Mouse (Mus musculus): ENCODE data around the gene Tma16.

Gene Tma16
- long read RNA-seq, experiment 1, full-length matches to known transcripts, result 4 of 4 reads
- long read RNA-seq, experiment 1, partial matches to known transcripts, result 0 of 4 reads
- long read RNA-seq, experiment 1, other reads (novel, unspliced or antisense), result 0 of 4 reads
- long read RNA-seq, experiment 2, full-length matches to known transcripts, result 16 of 17 reads
- long read RNA-seq, experiment 2, partial matches to known transcripts, result 1 of 17 reads
- long read RNA-seq, experiment 2, other reads (novel, unspliced or antisense), result 0 of 17 reads

DNA sequence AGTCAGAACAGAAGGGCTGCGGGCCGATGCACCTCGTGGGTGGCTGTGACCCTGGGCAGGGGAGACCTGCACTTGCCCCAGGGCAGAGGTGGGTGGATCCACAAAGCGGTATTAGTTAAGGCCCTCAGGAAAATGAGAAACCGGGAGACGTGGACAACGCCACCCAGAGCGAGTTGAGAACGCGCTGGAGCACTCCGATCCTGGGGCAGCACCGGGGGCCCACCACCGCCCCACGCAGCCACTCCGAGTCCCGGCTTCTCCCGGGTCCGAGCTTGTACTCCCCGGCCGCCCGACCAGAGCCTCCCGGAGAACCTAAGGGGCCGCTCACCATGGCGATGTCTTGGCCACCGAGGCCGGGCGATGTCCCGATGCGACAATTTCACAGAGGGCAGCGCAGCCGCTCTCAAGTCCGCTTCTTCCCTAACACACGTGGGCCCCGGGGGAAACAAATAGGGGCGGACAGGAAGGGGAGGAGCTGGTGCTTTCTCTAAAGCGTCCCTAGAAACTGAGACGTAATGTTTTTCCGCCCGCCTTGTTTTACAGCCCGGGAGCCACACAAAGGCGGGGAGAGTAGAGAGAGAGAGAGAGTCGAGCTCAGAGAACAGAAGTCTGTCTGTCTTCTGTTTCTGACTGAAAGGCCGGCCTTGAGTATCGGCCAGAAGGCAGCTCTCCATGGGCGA is at the start of gene Tma16:
TSS of gene Tma16 (minus strand) at position 447 of the 680 bp plus-strand sequence.
- intact Hi-C loops (cut with DNase I), result no loop called here

GRCm38 (mm10) chr8:66520576-66520975 is 34.2 kb upstream of the Tma16 start:
- intact Hi-C loops (cut with DNase I), result no loop called here

DNA sequence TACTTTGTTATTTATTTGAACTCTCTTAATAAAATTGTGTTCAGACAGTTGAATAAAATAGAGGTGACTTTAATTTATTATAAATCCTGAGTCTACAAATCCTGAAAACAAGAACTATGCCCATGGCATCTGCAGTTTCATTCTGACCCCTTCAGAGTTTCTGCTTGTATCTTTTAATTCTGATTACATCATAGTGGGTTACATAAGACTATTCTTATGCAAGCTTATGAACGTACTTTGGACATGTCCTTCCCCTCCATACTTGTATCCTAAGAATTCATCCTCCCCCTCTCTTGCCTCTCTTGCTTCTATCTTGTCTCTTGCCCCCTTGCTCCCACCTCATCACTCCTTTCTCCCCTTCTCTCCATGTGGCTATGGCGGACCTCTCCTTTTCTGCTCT is 32.8 kb upstream of the Tma16 start:
- intact Hi-C loops (cut with DNase I), result no loop called here

DNA sequence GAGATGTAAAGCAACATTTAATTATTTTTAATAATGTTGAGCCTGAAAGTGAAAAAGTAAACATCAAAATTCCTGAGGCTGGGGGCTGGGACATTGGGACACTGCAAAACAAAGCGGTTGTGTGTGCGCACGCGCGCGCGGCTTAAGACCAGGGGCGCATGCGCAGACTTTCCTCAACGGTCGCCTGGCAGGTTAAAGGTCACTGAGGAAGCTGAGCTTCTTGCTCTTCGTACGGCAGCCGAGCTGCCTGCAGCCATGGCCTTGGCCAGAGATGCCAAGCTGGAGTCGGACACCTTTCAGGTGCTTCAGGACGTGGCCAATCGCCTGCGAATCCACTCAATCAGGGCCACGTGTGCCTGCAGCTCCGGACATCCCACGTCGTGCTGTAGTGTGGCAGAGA is 25.2 kb upstream of the Tma16 start, which contains the start of gene Tktl2:
TSS of gene Tktl2 (plus strand) at position 220 of the 400 bp plus-strand sequence.
- intact Hi-C loops (cut with DNase I), result no loop called here

- intact Hi-C loops (cut with DNase I), result no loop called here
Observed at GRCm38 (mm10) chr8:66503381-66503780, 17.1 kb upstream of the Tma16 start.

GRCm38 (mm10) chr8:66496998-66497577 is 10.8 kb upstream of the Tma16 start:
- intact Hi-C loops (cut with DNase I), result loop anchor here (1.0 kb wide), 1 partner anchor 47 kb away; no protein-coding TSS in a partner anchor

- intact Hi-C loops (cut with DNase I), result no loop called here
Observed at GRCm38 (mm10) chr8:66495726-66496125, 9.4 kb upstream of the Tma16 start.

DNA sequence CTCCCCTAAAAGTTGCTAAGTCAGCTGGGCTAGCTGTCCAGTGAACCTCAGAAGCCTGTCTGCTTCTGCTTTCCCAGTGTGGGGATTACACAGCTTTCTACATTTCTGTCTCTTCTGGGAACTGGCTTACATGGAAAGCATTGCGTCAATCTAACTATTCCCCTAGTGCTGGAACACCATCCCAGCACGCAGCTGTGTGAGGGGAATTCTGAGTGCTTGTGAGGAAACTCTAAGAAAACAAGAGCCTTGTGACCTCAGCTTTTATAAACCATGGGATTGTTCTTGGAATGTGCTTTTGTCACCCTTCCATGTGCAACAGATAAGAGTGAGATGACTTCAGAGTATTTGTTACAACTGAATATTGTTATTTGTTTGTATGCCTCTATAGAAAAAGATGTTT is 8.2 kb upstream of the Tma16 start:
- intact Hi-C loops (cut with DNase I), result no loop called here

DNA sequence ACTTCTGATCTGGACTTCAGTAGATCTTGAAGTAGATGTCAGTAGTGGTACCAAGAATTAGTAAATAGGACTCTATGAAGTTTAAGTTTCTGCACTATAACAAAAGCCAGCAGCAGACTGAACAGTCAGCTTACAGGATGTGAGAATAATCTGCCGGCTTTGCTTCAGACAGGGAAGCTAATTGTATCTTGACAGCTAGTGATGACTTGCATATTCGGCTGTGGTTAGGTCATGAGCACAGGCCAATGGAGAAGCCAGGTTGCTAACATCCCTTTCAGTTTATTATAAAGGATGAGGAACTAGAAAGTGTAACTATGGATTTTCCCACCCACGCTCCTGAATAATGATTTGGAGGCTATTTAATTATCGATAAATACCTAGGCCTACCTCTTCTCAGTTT is 4.3 kb upstream of the Tma16 start:
- intact Hi-C loops (cut with DNase I), result no loop called here

DNA sequence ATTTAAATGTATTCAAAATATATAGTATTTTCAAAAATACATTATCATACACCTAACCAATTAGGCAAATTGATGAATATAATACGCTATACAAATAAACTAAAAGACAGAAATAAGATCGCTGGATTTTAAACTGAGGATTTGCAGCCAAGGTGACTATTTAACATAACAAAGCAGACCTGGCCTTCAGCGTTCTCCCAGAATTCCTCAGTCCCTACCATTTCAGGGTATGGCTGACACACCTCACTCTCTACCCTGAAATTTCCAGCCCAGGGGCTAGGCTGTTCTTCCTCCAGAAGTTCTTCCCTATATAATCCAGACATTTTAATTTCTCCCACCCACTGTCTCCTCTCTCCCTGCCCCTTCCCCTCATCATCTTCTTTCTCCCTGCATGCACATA is 2.2 kb upstream of the Tma16 start:
- intact Hi-C loops (cut with DNase I), result no loop called here

- intact Hi-C loops (cut with DNase I), result no loop called here
Observed at GRCm38 (mm10) chr8:66476880-66477279, 9.4 kb downstream of the Tma16 start.

- intact Hi-C loops (cut with DNase I), result no loop called here
Observed at GRCm38 (mm10) chr8:66469821-66470220, 16.5 kb downstream of the Tma16 start.

- intact Hi-C loops (cut with DNase I), result no loop called here
Observed at GRCm38 (mm10) chr8:66457057-66457456, 29.3 kb downstream of the Tma16 start.

DNA sequence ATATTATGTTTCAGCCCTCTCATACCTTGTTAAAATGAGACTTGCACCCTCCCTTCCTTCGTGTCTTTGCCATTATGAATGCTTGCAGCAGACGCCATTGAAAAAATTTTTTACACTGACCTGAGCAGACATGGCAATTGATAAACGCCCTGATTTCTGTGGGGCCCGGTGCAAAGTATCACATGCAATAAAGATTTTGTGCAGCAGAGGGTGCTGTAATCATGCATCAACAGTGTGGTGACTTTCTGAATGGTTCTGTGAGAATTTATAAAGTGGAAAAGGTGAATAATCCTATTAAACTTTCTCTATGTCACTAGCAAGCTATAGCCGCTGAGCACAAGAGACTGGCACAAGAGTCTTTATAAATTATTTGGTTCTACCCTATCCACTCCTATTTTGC is 35.6 kb downstream of the Tma16 start:
- intact Hi-C loops (cut with DNase I), result loop anchor here (1.0 kb wide), 1 partner anchor 47 kb away; no protein-coding TSS in a partner anchor

DNA sequence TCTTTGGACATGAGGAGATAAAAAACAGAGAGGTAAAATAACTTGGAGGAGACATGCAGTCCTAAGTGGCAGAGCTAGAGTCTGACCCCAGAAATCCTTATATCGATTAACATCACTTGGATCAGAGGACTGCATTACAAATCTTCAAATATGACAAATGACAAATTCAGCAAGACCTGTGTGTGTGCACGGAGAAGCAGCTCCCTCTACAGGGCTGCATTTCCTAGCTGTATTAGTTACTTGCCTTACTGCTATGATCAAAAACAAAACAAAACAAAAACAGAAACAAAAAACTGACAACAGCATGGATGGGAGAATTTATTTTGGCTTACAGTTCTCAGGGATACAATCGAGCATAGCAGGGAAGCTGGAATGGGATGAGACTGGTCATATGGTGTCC is 41.0 kb downstream of the Tma16 start:
- intact Hi-C loops (cut with DNase I), result no loop called here

DNA sequence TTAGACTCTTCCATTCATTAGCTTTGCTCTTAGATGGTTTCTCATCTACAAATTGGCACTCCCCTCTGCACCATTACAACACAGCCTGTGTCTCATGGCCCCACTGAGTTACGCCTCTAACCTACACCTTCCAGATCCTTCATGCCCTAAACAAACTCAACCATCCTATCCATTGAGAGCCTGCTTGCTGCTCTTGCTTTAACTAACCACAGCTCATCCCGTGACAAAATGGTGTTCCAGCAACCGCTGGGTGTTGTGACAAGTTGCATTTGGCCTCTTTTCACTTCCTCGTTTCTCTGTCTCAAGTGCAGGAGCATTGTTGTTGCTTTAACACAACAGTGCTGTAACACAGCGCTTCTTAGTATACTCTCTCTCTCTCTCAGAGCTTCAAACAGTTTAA is 42.2 kb downstream of the Tma16 start:
- intact Hi-C loops (cut with DNase I), result loop anchor here (5.0 kb wide), 2 partner anchors 122 to 1307 kb away; no protein-coding TSS in a partner anchor

DNA sequence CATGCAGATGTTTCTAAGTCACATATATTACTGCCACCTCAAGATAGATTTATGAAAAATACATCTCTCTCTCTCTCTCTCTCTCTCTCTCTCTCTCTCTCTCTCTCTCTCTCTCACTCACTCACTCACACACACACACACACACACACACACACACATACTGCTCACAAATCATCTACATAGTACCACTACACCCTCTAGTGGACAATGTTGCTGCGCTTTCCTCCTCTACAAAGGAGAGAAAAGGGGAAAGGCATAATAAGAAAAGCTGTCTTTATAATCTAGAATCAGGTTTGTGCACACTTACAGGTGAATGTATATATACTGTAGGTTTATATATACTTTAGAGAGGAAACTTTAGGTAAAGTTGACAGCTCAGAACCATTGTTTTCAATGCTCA is 43.6 kb downstream of the Tma16 start:
- intact Hi-C loops (cut with DNase I), result loop anchor here (5.0 kb wide), 2 partner anchors 120 to 1305 kb away; no protein-coding TSS in a partner anchor

DNA sequence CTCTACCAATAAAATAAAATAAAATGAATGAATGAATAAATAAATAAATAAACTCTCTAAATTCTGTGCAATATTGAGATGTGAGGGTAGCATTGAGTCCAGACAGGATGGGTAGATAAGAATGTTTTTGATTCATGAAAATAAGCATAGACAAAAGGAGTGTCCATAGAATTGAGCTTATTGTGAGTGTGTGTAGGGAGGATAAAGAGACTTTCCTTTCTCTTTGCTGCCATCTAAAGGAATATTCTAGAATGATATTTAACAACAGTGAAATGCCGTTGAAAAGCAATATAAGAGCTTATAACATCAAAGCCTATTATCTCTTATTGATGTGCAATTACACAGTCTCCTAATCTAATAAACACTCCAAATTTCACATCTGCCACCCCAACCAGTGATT is 45.2 kb downstream of the Tma16 start:
- intact Hi-C loops (cut with DNase I), result loop anchor here (5.0 kb wide), 2 partner anchors 119 to 1304 kb away; no protein-coding TSS in a partner anchor

GRCm38 (mm10) chr8:66438468-66438867 is 47.9 kb downstream of the Tma16 start:
- intact Hi-C loops (cut with DNase I), result no loop called here

DNA sequence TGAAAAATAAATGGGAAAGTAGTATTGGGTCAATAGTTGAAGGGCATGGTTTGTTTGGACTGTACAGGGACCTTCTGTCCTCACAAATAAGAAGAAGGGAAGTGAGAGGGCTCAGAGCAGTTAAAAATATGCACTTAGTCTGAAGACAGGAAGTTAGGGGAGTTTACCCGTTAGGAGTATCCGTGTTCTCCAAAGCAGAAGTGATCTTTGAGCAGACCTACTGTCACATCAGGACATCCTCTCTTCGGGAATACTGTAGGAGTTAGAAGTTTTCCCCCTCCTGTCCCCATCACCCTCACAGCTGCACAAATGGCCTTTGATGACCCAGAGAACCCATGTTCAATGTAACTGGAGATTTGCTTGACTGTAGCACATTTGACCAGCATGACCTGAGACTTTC is 48.4 kb downstream of the Tma16 start:
- intact Hi-C loops (cut with DNase I), result no loop called here

- intact Hi-C loops (cut with DNase I), result no loop called here
Observed at GRCm38 (mm10) chr8:66436804-66437203, 49.5 kb downstream of the Tma16 start.

DNA sequence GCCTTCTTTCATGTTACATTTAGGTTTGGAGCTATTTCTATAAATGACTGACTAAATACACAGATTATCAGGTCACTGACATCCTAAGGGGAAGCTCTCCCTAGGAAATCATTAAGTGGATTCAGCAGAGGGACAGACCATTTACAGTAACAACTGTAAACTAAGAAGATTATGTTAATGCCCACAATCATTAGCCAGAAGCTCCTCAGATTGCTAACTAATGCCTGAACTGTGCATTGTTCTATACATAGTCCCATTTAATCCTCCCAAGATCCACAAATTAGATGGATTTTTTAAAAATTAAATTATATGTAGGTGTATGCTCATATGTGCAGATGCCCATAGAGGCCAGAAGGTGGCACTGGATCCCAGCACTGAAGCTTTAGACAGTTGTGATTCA is 52.8 kb downstream of the Tma16 start:
- intact Hi-C loops (cut with DNase I), result no loop called here

Measured in adrenal gland (tissue).